Mouse (Mus musculus) testis, adult 2 months (tissue): ENCODE measurements around the gene Il12b. TPM values are rescaled to one million over a fixed set of nuclear protein-coding genes. Genes with fewer than 3 reads are reported as not detected.

Source experiments
- H3K27ac ChIP-seq: fragments of 200-500 bp; 2 replicates; pipeline ENCODE4 v1.5.1; 2012; ENCODE audit warnings: low read depth, low read length; ENCODE audit not compliant: control insufficient read depth, insufficient read depth
- H3K27me3 ChIP-seq: fragments of 200-500 bp; 2 replicates; pipeline ENCODE4 v1.6.1; 2012; ENCODE audit warnings: mild to moderate bottlenecking, low read length, moderate library complexity; ENCODE audit not compliant: control insufficient read depth, insufficient read depth
- H3K36me3 ChIP-seq: fragments of 200-500 bp; 2 replicates; pipeline ENCODE4 v1.6.1; 2012; ENCODE audit warnings: mild to moderate bottlenecking, low read length; ENCODE audit not compliant: control insufficient read depth, insufficient read depth
- H3K4me1 ChIP-seq: fragments of 200-500 bp; 2 replicates; pipeline ENCODE4 v1.6.1; 2012; ENCODE audit warnings: low read length; ENCODE audit not compliant: control insufficient read depth, insufficient read depth
- H3K4me3 ChIP-seq: fragments of 200-500 bp; 2 replicates; pipeline ENCODE4 v1.5.1; 2012; ENCODE audit warnings: low read depth, mild to moderate bottlenecking, low read length, moderate library complexity, mixed read lengths; ENCODE audit not compliant: control insufficient read depth
- CTCF ChIP-seq: fragments of 200-500 bp; IDR thresholded peaks from 2 replicates; pipeline ENCODE4 v1.5.1; 2012; ENCODE audit warnings: low read depth, mild to moderate bottlenecking, inconsistent platforms, low read length, moderate library complexity; ENCODE audit not compliant: control insufficient read depth, insufficient read depth, insufficient replicate concordance
- POLR2A ChIP-seq: fragments of 200-500 bp; IDR thresholded peaks from 2 replicates; pipeline ENCODE4 v1.6.1; 2012; ENCODE audit warnings: low read depth, mild to moderate bottlenecking, inconsistent platforms, low read length, moderate library complexity; ENCODE audit not compliant: control insufficient read depth
- polyA plus RNA-seq: library from polyadenylated mRNA; depleted of rRNA; stranded (reverse); fragments of >200 nt; gene quantifications from 2 replicates; pipeline ENCODE4 v1.2.3, GENCODE M21; 2012

The Il12b gene
- polyA plus RNA-seq, 1 experiment = not detected

- TF ChIP-seq CTCF (peak; percentile 71; the same call in 1 of the 2 replicates), POLR2A (no peak)
- Histone ChIP-seq H3K27me3 (no peaks in the 10 kb centered on the region), H3K27ac (no peak overlapping the region), H3K4me3 (peak overlapping the region; percentile 59), H3K36me3 (no peaks in the 10 kb centered on the region), H3K4me1 (0 out of 2 replicates have a peak, but pooled peaks cover 3% of the 10 kb centered on the region)
Measured at GRCm38 (mm10) chr11:44398782-44399225, 1.1 kb upstream of the Il12b start.

- Histone ChIP-seq H3K36me3 (no peaks in the 10 kb centered on the region), H3K4me1 (0 out of 2 replicates have a peak, but pooled peaks cover 3% of the 10 kb centered on the region), H3K27me3 (no peaks in the 10 kb centered on the region), H3K4me3 (no peak overlapping the region), H3K27ac (no peak overlapping the region)
- TF ChIP-seq POLR2A (no peak), CTCF (no peak)
Measured at GRCm38 (mm10) chr11:44401635-44402548, 2.0 kb downstream of the Il12b start.

DNA sequence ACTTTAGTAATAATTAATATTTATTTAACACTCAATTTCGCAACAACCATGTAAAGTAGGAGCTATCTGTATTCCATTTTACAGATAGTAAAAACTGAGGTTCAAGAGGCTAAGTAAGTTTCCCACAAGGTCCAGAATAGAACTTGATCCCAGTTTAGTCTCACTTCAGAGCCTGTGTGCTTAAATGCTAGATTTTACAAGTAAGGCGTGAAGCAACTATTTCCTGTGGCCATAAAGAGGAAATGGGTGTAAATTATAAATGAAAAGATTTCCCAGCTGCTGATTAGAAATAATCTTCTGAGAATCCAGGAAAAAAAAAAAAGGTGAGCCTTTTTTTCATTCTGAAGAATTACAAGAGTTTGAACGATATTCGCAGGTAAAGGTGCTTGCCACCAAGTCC, 5.2 kb downstream of the Il12b start:
- no peaks in the 10 kb centered on the region for H3K36me3 ChIP-seq
- TF ChIP-seq POLR2A = no peak
- TF ChIP-seq CTCF = no peak
- H3K27me3 ChIP-seq = no peaks in the 10 kb centered on the region

DNA sequence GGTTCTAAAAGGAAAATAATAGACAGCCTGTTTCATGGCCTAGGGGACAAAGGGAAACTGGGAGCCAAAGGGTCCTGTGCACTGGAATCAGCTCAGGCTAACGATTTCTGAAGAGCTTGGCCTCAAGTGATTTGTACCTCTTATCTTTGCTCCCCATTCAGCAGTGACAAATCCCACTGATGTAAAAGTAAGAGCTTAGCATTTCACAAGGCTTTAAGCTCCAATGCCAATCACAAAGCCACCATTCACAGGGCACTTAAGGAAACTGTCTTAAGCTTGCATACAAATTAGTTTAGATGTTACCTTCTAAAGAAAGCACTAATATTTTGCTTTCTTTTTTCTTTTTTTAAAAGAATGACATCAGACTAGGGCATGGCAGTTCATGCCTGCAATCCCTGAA, 6.1 kb downstream of the Il12b start:
- Histone ChIP-seq H3K27ac (no peak overlapping the region), H3K36me3 (no peaks in the 10 kb centered on the region), H3K4me3 (no peak overlapping the region), H3K4me1 (no peaks in the 10 kb centered on the region), H3K27me3 (no peaks in the 10 kb centered on the region)
- TF ChIP-seq POLR2A (no peak), CTCF (no peak)

More for the DNA sequence above, 5.2 kb downstream of the Il12b start:
- Histone ChIP-seq H3K27ac (no peak overlapping the region), H3K4me3 (no peak overlapping the region), H3K4me1 (no peaks in the 10 kb centered on the region)

- Histone ChIP-seq H3K27me3 (no peaks in the 10 kb centered on the region), H3K4me3 (no peak overlapping the region), H3K27ac (no peak overlapping the region), H3K36me3 (no peaks in the 10 kb centered on the region), H3K4me1 (no peaks in the 10 kb centered on the region)
- TF ChIP-seq CTCF (no peak), POLR2A (no peak)
Measured at GRCm38 (mm10) chr11:44406457-44406856, 6.6 kb downstream of the Il12b start.

DNA sequence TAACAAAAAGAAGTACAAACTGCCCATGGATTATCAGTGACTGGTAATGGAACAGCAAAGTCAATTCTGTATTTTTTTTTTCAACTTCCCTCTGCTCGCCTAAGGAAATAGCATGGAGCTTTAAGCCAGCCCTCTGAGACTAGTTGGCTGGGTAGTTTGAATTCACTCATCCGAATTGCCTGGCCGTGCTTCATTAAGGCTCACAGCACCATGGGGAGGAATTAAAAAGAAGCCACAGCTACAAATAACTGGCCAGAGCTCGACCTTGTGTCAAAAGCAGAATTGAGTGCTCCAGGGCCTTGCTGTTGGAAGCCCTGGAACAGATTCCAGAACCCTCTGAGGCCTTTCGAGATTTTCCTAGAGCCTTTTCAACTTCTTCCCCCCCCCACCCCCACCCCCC, 8.8 kb downstream of the Il12b start:
- no peaks in the 10 kb centered on the region for H3K36me3 ChIP-seq
- TF ChIP-seq CTCF = no peak
- TF ChIP-seq POLR2A = no peak
- H3K27ac ChIP-seq = no peak overlapping the region
- no peaks in the 10 kb centered on the region for H3K4me1 ChIP-seq
- H3K4me3 ChIP-seq = no peak overlapping the region
- no peaks in the 10 kb centered on the region for H3K27me3 ChIP-seq

DNA sequence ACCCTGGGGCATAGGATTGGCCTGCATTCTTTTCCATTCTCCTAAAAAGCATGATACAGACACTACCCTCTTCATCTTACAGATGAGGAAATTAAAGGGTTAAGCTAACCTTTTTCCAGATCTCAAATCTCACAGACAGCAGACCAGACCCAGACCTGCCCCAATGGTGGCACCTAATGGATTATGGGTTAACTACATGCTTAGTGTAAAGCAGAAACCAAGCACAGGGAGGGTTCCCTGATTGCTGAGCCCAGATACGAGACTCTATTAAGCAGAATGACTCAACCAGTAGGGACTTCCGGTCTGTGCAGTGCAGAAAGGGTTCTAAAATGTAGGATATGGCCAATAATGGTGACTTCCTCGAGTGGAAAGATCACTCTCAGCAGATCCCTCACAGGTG, 10.6 kb downstream of the Il12b start:
- H3K27ac ChIP-seq = no peak overlapping the region
- TF ChIP-seq CTCF = no peak
- TF ChIP-seq POLR2A = no peak

GRCm38 (mm10) chr11:44412276-44412675, 12.4 kb downstream of the Il12b start:
- H3K4me3 ChIP-seq = no peak overlapping the region
- H3K36me3 ChIP-seq = no peaks in the 10 kb centered on the region
- no peak overlapping the region for H3K27ac ChIP-seq
- H3K4me1 ChIP-seq = no peaks in the 10 kb centered on the region
- H3K27me3 ChIP-seq = no peaks in the 10 kb centered on the region
- TF ChIP-seq POLR2A (no peak), CTCF (no peak)

More for the DNA sequence above, 10.6 kb downstream of the Il12b start:
- H3K27me3 ChIP-seq = no peaks in the 10 kb centered on the region
- H3K36me3 ChIP-seq = no peaks in the 10 kb centered on the region
- no peaks in the 10 kb centered on the region for H3K4me1 ChIP-seq
- H3K4me3 ChIP-seq = no peak overlapping the region
